Mouse (Mus musculus): Measurements from ENCODE around the gene Pmpcb.

Pmpcb gene

GRCm38 (mm10) chr5:21736956-21737585 is at the start of gene Pmpcb:
Gene Pmpcb (plus strand): TSS chr5:21737141.
- WGBS, result under 1% methylated on average over 42 of the region's 42 CpGs

GRCm38 (mm10) chr5:21692230-21692629 is 44.7 kb upstream of the Pmpcb start:
- WGBS, result 97% methylated on average over 5 of the region's 5 CpGs

- WGBS, result 81% methylated on average over 3 of the region's 3 CpGs
These were observed 43.5 kb upstream of the Pmpcb start for GRCm38 (mm10) chr5:21693372-21693870.

- 77% methylated on average over 3 of the region's 3 CpGs for WGBS
These were observed 42.0 kb upstream of the Pmpcb start for GRCm38 (mm10) chr5:21694854-21695490.

GRCm38 (mm10) chr5:21699555-21699954 is 37.4 kb upstream of the Pmpcb start:
- WGBS, result 91% methylated on average over 3 of the region's 3 CpGs

- 12% methylated on average over 10 of the region's 10 CpGs for WGBS
These were observed 36.6 kb upstream of the Pmpcb start for GRCm38 (mm10) chr5:21700272-21700821.

- 0% methylated on average over 22 of the region's 22 CpGs for WGBS
These were observed 36.0 kb upstream of the Pmpcb start for GRCm38 (mm10) chr5:21700934-21701333.

- under 1% methylated on average over 59 of the region's 59 CpGs for WGBS
These were observed 35.5 kb upstream of the Pmpcb start, which contains the start of gene Napepld for GRCm38 (mm10) chr5:21701351-21702008. Gene Napepld (minus strand): TSS chr5:21701396.

- WGBS, result 24% methylated on average over 2 of the region's 2 CpGs
These were observed 35.0 kb upstream of the Pmpcb start for GRCm38 (mm10) chr5:21702009-21702364.

GRCm38 (mm10) chr5:21702873-21703475 is 34.0 kb upstream of the Pmpcb start:
- WGBS, result 72% methylated on average over 6 of the region's 6 CpGs

GRCm38 (mm10) chr5:21703708-21704107 is 33.2 kb upstream of the Pmpcb start:
- WGBS, result 67% methylated on average over 3 of the region's 3 CpGs

- WGBS, result 84% methylated on average over 4 of the region's 4 CpGs
These were observed 30.4 kb upstream of the Pmpcb start for GRCm38 (mm10) chr5:21706546-21706945.

GRCm38 (mm10) chr5:21708011-21708410 is 28.9 kb upstream of the Pmpcb start:
- WGBS, result 73% methylated on average over 8 of the region's 8 CpGs

- 67% methylated on average over 13 of the region's 13 CpGs for WGBS
These were observed 24.7 kb upstream of the Pmpcb start for GRCm38 (mm10) chr5:21712127-21712715.

- WGBS, result 94% methylated on average over 4 of the region's 4 CpGs
These were observed 22.5 kb upstream of the Pmpcb start for GRCm38 (mm10) chr5:21714447-21714846.

GRCm38 (mm10) chr5:21717165-21717715 is 19.7 kb upstream of the Pmpcb start:
- WGBS, result 63% methylated on average over 10 of the region's 10 CpGs

- 87% methylated on average over 5 of the region's 5 CpGs for WGBS
These were observed 18.4 kb upstream of the Pmpcb start for GRCm38 (mm10) chr5:21718546-21718945.

- WGBS, result 96% methylated on average over 2 of the region's 2 CpGs
These were observed 17.7 kb upstream of the Pmpcb start for GRCm38 (mm10) chr5:21719209-21719608.

- 73% methylated on average over 1 of the region's 1 CpGs for WGBS
These were observed 12.5 kb upstream of the Pmpcb start for GRCm38 (mm10) chr5:21724427-21724826.

- WGBS, result 43% methylated on average over 7 of the region's 7 CpGs
These were observed 12.1 kb upstream of the Pmpcb start for GRCm38 (mm10) chr5:21724872-21725271.

GRCm38 (mm10) chr5:21729107-21729506 is 7.8 kb upstream of the Pmpcb start:
- 89% methylated on average over 5 of the region's 5 CpGs for WGBS

All from cerebral cortex, adult 2 months (tissue).